Mouse (Mus musculus) testis, postnatal 10 days (tissue): ENCODE results near the gene Trappc4.
"Not testable (repeated sequence)": the region's sequence is repeated elsewhere in the genome, so short reads cannot be mapped to it uniquely, and the experiment has no call there.

Experiments
- DNase-seq: peaks from one replicate; pipeline ENCODE4 v3.0.0; 2021; ENCODE audit warnings: low spot score

Trappc4 gene

DNA sequence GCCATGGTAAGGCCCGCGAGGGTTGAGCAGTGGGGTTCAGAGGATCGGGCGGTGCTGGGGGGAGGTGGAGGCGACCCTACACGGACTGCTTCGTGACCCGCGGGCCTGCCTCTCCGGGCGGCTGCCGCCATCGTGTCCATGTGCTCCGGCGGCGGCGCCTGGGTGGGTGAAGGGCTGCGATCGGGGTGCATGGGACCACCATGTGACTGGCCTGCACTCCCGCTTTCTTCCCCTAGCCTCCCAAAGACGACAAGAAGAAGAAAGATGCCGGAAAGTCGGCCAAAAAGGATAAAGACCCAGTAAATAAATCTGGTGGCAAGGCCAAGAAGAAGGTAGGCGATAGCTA lies 325 bp upstream of the Trappc4 start:
- no peak for DNase-seq

DNA sequence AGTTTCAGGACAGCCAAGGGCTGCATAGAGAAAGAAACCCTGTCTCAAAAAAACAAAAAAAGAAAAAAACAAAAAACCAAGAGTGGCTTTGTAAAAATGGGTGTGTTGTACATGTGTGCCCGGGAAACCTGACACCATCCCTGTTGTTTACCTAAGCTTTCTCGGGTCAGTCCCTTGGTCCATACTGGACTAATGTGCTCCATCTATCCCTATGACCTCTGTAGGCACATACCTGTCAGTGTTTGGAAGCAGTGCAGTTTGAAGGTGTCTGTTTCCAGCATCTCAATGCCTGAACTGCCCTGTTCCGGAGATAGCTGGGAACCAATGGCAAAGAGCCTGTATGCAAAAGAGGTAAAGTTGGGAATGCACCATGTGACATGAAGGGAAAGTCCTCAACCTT lies 2.4 kb downstream of the Trappc4 start:
- no peak for DNase-seq

DNA sequence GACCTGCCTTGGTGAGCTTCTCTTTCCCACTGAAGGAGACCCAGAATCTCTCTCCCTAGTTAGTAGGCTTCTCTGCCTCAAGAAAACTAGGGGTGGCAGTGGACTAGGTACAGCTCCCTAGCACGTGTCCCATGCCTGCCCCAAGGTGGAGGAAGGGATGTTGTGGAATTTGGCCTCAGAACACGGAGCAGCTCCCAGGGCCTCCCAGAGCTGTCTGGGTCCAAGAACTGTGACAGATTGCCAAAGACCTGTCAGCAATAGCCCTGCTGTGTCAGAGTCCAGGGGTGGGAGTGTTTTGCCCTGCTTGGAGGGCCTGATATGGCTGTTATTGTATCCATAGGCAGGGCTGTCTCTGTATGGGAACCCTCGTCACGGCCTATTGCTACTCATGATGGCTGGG lies 6.3 kb downstream of the Trappc4 start:
- DNase-seq = no peak

DNA sequence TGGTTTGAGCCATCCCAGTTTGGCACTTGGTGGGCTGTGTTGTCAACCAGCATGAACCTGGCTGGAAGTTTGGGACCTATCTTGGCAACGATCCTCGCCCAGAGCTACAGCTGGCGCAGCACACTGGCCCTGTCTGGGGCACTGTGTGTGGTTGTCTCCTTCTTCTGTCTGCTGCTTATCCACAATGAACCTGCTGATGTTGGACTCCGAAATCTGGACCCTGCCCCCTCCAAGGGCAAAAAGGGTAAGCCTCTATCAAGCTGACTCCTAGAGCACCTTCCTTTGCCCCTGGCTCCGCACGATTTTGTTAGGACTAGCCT lies 7.6 kb downstream of the Trappc4 start:
- no peak for DNase-seq

DNA sequence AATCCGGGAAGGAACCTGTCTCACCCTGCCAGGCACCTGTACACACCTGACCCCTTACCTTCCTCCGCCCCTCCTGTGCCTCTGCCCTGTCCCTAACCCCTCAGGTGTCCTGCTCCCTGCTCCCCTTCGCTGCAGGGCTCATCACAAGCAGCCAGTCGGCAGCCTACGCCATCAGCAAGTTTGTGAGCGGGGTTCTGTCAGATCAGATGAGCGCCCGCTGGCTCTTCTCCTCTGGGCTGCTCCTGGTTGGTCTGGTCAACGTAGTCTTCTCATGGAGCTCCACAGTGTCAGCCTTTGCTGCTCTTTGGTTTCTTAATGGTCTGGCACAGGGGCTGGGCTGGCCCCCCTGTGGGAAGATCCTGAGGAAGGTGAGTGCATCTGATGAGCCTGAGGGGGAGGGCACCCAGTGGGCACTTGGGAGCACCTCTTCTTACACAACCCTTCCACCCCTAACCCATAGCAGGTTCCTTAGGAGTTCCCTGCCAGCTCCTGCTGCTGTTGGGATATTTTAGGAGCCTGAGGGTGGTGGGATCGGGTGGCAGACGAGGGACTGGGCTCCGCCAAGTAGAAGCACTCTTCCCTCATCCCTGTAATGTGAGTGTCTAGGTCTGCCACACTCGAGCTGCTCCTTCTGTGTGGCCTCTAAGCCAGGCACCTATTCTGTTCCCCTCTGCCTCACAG lies 8.1 kb downstream of the Trappc4 start:
- no peak for DNase-seq

DNA sequence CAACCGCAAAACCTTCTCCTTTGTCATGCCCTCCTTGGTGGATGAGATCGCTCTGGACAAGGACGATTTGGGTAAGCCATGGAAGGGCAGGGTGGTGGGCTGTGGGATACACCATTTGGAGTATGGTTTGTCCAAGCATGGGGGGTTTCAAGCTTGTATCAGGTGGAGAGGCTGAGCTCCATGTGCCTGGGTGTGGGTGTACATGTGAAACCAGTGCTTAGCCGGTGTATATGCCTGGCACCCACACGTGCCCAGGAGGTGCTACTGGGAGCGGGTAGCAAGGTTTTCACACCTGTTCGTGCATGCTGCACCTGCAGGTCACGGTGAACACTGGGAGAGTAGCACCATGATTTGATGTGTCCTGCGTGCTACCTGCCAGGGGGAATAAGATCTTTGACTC lies 8.8 kb downstream of the Trappc4 start:
- no peak for DNase-seq

DNA sequence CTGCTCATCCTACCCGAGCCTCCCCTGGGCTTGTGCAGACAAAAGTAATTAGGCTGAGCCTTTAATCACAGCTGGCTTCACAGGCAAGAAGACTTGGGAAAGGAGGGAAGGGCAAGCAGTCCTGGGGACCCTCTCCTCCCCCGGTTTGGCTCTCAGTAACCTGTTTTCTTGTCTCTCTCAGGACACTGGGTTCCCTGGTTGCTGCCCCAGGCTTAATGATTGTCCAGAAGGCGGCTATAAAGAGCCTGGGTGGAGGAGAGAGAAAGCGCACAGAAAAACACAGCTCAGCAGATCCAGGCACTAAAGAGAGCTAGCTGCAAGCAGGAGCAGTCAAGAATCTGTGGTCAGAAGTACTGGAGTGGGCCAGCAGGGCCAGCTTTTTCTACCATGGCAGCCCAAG lies 9.3 kb downstream of the Trappc4 start:
- DNase-seq = no peak

DNA sequence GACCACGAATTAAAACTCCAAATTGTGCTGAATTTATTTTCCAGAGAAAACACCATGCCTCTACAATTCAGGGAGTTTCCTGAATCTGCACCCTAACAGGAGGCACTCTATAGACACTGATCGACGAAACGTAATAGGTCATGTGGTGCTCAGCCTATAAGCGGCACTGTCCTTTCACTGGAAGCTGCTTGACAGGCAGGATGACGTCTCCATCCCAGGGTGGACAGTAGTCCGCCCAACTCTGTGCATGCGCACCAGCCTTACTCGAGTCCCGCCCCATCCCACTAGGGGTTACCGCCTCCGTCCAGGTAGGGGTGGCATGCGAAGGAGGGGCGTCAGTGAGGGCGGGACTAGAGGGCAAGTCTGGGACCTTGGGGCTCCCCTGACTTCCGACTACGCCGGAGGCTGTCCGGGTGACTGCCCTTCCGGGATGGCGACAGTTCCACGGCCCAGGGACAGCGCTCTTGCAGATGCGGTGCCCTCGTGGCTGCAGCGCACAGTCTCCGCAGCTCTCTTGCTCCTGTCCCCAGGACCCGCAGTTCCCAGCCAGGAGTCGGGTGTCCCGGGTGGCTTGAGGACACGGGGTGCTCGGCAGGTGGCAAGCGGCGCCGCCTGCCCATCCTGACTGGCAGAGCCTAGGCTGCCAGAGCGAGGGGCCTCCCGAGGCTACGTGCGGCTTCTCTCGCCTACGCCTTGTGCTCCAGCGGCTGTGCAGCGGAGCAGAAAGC lies 10.6 kb downstream of the Trappc4 start, which contains the start of gene Slc37a4:
TSS of gene Slc37a4 (plus strand) at position 169 of the 728 bp plus-strand sequence.
- DNase-seq = peak; percentile 90

DNA sequence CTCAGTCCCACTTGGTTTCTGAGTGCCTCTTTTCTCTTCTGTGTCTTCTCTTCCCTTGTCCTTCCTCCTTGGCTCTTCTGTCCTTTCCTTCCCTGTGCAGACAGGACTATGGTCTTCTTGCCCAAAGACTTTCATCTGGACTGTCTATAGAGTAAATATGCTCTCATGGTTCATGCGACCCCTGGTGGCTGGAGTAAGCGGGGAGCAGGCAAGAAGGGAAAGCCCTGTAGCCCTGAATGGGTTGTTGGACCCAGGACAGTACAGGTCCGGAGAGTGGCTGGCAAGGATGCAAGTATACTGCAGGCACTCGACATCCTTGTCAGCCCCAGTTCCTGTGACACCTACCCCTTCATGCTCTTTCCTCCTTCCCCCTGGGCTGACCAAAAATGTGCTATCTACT lies 15.9 kb downstream of the Trappc4 start:
- DNase-seq = peak; percentile 89

DNA sequence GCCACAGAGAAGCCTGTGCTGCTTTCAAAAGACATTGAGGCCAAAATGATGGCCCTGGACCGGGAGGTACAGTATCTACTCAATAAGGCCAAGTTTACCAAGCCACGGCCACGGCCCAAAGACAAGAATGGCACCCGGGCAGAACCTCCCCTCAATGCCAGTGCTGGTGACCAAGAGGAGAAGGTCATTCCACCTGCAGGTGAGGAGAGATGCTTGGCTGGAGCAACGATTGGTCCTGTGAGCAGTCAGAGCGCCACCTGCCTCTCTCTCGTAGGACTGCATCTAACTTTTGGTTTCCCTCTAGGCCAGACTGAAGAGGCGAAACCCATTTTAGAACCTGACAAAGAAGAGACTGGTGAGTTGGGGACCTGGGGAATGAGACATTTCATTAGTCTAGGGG lies 18.1 kb downstream of the Trappc4 start:
- DNase-seq = peak; percentile 70

DNA sequence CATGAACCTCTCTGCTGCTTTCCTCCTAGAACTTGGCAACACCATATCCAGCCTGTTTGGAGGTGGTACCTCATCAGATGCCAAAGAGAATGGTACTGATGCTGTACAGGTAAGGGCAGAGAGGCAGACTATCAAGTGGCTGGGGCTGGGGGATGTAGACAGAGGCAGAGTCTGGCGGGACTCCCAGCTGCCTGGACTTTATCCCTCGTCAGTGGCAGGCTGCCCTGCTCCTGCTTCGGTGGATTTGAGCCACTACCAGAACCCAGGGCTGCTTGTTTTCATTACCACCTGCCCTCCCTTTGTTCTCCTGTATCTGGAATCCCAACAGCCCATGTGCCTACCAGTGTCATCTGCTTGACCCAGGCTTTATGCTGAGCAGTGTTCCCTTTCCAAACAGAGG lies 20.2 kb downstream of the Trappc4 start:
- no peak for DNase-seq

DNA sequence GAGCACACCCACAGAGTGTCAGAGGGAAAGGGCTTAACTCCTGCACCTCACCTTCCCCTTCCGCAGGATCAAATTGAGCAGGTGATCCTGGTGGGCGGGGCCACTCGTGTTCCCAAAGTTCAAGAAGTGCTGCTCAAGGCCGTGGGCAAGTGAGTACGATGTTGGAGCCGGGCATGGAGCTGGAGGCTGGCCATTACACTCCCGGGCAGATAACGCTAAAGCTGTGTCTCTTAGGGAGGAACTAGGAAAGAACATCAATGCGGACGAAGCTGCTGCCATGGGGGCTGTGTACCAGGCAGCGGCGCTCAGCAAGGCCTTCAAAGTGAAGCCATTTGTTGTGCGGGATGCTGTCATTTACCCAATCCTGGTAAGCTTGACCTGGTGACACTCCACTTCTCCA lies 22.8 kb downstream of the Trappc4 start:
- DNase-seq = peak; percentile 67

DNA sequence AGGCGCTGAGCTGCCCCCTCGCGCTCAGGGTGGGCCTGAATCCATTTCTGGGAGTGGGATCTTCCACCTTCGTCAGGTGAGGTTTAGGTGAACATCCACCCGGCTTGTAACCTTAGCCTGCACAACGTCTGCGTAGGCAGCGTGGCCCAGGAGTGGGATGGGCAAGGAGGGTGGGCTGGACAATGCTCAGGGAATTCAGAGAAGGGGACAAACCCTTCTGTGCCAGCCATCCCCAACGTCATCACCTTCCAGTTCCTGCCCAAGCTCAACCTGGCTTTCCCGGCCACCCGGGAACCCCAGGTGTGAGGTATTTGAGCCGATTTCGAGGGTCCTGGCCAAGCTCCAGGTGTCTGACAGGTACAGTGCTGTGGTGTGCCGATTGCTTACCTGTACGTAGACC lies 27.5 kb downstream of the Trappc4 start:
- DNase-seq = peak; percentile 60

DNA sequence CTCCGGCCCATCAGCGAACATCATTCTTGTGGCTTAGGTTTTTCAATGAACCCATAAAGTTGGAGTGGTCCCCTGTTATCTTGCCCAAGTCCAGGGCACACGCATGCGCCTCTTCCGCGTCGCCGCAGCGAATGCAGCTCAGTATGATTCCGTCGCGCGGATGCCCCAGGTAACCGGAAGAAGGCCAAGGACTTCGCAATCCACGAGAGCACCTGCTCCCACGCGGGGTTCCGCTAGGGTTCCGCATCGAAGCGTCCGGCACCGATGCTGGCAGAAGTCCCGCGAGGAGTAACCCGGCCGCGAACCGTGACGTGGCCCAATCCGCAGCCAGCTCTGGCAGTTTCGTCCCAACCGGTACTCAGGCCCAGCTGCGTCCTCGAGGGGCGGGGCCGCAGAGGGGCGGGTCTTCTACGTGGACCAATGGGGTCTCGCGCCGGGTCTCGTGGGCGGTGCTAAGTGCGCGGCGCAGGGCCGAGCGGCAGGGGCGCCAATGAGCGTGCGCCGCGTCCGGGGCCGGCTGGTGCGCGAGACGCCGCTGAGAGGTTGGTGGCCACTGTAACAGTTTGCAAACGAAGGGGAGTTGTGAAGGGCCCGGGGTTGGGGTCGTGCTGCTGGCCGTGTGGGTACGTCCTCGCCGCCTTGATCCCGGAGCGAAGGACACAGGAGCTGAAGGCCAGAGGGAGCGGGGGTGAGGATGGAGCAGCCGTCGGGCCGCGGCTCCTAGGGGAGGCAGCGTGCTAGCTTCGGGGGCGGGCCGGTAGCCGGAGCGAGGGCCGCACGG lies 28.2 kb downstream of the Trappc4 start, which contains the start of gene Hyou1:
TSS of gene Hyou1 (plus strand) at position 437 of the 781 bp plus-strand sequence.
- DNase-seq = peak; percentile 100

DNA sequence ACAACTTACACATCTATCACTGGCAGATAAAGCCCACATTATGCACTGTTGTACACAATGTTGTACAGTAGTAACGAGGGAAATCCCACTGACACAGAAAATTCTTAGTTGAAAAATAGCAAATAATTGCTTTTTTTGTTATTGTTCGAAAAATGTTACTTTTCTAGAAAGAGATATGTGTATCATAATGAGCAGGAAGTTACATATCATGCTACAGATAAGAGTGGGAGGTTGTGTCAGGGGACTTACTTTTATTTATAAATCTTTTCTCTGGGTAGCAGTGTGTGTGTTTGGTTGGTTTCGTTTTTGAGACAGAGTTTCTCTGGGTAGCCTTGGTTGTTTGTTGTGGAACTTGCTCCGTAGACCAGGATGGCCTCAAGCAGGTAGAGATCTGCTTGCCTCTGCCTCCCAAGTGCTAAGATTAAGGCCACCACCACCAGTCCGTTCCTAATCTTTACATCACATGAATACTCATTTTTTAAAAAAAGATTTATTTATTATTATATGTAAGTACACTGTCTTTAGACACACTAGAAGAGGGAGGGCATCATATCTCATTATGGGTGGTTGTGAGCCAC lies 29.2 kb downstream of the Trappc4 start:
- DNase-seq = no peak

DNA sequence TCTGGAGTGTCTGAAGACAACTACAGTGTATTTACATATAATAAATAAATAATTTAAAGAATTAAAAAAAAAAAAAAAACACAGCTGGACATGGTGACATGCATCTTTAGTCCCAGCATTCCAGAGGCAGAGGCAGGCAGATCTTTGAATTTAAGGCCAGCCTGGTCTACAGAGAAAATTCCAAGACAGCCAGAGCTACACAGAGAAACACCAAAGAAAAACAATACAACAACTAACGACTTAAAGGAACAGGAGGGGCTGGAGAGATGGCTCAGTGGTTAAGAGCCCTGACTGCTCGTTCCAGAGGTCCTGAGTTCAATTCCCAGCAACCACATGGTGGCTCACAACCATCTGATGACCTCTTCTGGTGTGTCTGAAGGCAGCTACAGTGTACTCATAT lies 30.1 kb downstream of the Trappc4 start:
- not testable (repeated sequence) for DNase-seq

DNA sequence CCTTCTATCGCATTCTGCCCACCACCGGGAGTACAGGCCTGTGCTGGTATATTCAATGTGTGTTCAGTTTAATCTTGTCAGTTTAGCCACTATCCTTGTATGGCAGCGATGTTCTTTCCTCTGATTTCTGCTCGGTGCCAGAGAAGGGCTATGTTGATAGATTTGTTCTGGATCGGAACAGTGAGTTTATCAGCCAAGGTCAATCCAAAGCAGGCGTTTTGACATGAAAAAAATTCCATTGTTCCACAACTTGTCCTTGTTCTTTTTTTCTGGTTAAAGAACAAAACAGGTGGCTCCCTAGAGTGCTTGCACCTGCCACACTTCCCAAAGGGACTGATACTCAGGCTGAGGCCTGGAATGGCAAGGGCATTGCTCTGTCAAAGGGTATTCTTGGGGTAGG lies 31.3 kb downstream of the Trappc4 start:
- no peak for DNase-seq

DNA sequence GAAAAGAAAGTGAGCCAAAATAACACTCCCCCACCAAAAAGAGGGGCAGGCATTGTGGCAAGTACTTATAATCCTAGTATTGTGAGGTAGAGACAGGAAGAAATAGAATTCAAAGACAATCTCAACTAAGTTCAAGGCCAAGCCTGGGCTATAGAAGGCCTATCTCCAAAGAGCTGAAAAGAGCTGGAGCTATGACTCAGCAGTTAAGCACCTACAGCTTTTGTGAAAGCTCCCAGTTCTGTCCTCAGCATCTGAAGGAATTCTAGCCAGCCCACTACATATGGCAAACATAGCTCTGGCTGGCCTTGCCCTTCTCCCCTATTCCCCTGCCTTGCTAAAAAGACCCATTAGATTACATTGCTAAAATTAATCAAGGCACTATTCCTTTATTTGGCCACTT lies 34.0 kb downstream of the Trappc4 start:
- no peak for DNase-seq

DNA sequence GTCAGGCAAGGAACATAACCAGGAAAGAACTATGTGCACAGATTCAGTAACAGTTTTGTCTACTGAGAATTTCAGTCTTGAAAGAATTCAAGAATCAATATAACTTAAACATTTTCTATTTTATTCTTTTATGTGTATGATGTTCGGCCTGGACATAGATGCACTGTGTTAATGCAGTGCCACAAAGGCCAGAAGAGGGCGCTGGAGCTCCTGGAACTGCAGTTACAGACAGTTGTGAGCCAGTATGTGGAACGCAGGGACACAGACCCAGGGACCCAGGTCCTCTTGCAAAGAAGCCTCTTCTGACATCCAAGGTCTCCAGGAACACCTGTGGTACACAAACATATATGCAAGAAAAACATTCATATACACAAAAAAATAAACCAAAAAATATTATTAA lies 42.9 kb downstream of the Trappc4 start:
- no peak for DNase-seq

DNA sequence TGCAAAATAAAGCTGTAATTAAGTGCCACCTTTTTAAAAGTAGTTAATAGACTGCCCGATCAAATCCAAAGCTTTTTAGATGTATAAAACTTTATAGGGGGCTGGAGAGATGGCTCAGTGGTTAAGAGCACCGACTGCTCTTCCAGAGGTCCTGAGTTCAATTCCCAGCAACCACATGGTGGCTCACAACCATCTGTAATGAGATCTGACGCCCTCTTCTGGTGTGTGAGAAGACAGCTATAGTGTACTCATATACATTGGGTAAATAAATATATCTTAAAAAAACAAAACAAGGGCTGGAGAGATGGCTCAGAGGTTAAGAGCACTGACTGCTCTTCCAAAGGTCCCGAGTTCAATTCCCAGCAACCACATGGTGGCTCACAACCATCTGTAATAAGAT lies 45.5 kb downstream of the Trappc4 start:
- DNase-seq = not testable (repeated sequence)

DNA sequence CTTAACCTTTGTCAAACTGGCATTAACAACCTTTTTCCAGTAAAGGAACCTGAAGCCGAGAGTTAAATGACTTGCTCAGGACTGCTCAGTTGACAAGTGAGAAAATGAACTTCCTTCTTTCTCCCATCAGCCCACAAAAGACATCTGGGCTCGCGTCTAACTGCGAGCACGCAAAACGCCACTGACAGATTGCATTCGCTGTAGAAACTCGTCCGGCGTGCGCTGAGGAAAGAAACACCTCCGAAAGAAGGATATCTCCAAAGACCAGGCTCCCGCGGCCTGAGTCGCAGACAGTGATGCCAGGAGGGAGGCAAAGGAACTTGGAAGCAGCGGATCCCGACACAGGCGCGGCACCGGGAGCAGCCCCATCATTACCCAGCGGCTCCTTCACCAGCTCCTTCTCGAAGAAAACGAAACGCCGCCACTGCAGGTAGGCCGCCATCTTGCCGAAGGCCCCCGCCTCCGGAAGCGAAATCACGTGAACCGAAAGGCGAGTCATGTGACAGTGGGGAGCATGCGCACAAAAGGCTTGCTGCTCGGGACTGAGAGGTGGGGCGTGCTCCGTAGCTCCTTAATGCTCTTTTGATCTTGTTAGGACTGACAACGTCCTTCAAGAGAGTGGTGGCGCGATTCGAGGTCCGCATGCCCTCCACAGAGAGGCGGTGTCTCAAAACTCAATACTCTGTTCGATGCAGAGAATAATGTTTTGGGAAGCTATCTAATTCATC lies 46.0 kb downstream of the Trappc4 start, which contains the start of gene Vps11:
TSS of gene Vps11 (minus strand) at position 481 of the 728 bp plus-strand sequence.
- DNase-seq = peak; percentile 97

DNA sequence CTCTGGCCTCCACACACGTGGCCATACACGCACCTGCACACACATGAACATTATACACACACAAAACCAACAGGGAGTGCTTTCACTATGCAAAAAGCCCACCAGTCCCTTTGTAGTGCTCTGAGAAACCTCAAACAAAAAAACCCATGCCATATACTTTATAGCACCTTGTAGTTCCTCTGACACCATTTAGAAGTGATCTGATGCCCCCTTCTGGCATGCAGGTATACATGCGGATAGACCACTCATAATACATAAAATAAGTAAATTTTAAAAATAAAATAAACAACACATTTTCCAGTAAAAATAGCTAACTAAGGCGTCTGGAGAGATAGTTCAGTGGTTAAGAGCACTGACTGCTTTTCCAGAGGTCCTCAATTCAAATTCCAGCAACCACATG lies 50.2 kb downstream of the Trappc4 start:
- no peak for DNase-seq
